Mouse (Mus musculus) adrenal gland, postnatal 14 days (tissue): ENCODE data around the gene Adamts6. TPM values are rescaled to one million over a fixed set of nuclear protein-coding genes. Genes with fewer than 3 reads are reported as not detected.

Experiments
- DNase-seq: peaks from one replicate; pipeline ENCODE4 v3.0.0; 2021; ENCODE audit warnings: mixed read lengths
- long read RNA-seq, 2 experiments: library from polyadenylated mRNA; stranded (forward); transcript quantifications; one replicate each; pipeline ENCODE4 v2.0.0; 2021
- total RNA-seq: library from RNA; stranded (reverse); gene quantifications from 2 replicates; pipeline ENCODE4 v1.2.3, GENCODE M21; 2021

The Adamts6 gene
- total RNA-seq = 3.2 and 3.8 TPM in 2 replicates
- long read RNA-seq, experiment 1, partial matches to known transcripts = 0 of 1 reads
- long read RNA-seq, experiment 1, other reads (novel, unspliced or antisense) = 1 of 1 reads
- long read RNA-seq, experiment 2 = 0 reads

DNA sequence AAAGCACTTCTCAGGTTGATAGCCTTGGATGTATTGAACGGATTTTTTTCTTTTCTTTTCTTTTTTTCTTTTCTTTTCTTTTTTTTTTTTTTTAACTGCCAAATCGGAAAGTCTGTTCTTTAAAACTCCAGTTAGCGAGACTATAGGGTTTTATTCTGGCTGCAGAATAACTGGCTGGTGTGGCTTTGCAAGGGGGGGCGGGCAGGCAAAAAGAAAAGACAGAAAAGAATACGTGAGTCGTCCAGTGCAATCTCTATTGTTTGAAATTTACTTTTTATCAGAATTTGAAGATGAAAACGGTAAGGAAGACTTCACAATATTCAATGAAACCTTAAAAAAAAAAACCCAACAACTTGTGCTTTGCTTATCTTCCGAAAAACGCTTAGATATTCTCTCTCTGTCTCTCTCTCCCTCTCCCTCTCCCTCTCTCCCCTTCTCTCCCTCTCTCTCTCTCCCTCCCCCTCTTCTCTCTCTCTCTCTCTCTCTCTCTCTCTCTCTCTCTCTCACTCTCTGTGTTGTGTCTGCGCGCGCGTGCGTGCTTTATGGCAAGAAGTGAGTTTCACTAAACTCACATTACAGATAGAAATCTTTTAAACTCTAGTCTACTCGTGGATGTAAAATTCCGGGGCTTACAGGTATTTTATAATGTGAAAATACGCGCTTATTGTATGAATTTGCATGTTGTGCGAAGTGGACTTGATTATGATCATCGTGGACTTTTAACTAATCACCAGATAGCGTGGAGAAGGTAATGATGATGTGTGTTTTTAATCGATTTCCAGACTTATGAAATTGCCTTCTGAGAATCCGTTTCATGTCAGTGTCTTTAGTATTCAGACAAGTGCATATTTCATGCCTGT lies at the start of gene Adamts6:
Adamts6 (plus strand) TSS at position 470 of the 860 bp plus-strand sequence.
- peak; percentile 49 for DNase-seq

DNA sequence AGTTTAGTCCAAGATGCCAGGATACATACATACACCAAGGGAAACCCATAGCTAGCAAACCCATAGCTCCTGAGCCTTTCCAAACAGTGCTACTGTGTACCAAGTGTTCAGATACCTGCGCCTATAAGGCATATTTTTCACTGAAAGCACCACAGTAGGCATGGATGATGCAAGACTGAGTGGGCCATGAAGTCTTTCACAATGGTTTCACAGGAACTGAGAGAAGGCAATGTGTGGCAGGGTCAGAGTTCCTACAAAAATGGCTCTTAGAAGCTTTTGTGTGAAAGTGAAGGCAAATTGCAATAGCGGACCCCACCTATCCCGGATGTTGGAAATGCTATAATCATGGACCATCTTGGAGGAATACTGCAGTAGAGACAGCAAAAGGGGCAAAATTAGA lies 28.6 kb upstream of the Adamts6 start:
- DNase-seq = no peak

DNA sequence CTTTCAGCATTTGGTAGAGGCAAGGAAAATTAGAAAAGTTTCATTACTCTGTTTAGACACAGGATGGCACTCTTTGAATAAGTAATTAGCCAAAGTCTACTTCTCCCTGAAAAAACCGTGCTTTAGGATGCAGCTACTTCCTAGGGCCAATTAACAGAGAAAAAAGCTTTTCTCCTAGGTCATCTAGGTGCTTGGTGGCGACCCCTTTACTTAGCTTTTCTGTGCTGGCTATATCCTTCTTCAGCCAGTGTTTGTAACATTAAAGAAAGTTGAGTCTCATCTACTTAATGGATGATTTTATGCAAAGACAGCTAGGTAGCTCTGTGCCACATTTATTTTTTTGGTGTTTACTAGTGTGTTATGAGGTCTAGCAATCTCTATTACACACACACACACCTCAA lies 2.6 kb upstream of the Adamts6 start:
- DNase-seq = no peak

DNA sequence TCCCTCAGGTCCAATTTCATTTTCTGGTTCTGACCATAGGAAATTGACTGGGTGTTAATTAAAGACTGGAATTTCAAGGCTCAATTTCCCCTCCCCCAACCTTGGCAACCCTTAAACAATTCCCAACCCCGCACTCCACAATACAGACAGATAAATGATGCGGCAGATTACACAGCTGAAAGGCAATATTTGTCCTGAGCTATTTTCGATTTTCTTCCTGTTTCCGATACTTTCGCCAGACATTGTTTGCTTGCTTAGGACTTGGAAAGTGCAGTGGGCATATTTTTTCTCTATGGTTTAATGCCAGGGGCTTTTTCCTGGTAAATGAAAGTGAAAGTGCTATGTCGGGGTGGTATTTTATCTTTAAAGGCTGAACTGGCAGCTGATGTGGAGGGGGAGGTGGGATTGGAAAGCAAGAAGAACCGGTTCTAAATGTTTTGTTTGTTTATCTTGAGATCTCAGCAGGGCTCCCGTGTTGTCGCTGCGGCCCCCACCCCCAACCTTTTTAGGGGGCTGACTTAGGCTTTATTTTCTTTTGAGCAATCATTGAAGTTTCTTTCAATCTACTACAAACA lies 1.8 kb upstream of the Adamts6 start:
- DNase-seq = peak; percentile 43

GRCm38 (mm10) chr13:104286336-104286735 lies 1.3 kb upstream of the Adamts6 start:
- no peak for DNase-seq

DNA sequence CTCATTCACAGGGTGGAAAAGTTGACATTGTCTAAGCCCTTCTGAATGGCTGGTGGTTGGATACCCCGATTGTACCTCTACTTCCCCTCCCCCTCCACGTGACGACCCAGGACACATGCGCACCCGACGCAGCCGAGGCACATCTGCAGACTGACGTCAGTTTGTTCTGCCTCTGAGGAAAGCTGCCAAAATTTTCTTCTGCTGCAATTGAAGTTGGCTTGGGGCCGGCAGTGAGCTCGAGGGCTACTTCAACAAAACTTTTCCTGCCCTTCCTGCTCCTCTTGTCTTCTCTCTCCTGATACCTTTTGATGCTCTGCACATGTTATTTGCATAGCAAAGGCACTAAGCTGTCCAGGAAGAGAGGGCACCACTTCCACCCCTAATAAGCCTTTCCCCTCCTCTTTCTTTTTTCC lies 732 bp upstream of the Adamts6 start:
- DNase-seq = peak; percentile 95

DNA sequence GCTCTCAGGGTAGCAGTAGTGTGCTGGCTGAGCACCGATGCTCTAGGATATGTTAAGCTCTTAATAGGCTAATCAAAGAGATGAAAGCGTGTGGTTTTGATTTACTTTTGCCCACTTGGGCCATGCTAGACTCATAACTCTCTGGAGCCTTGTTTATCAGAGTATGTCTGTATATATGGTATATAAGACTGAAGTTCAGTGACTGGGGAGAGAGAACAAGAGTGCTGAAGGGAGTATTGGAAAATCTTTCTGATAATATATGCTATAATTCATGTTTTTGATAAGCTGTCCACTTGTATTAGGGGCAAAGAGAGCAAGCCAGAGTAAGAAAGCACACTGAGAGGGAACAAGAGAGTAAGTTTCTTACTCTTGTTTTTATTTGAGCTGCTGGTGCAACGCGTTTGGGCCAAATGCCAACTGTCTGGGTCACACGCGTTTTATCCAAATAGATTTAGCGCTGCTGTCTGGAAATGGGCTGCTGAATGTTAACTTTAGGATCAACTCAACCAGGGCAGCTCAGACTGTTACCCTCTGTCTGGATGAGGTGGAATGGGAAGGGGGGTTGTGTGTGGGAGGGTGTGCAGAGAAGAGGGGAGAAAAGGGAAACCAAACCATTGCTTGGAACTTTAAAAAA lies 708 bp downstream of the Adamts6 start:
- peak; percentile 79 for DNase-seq

- no peak for DNase-seq
Measured at GRCm38 (mm10) chr13:104289176-104289575, 1.5 kb downstream of the Adamts6 start.

- no peak for DNase-seq
Measured at GRCm38 (mm10) chr13:104295472-104295871, 7.8 kb downstream of the Adamts6 start.

GRCm38 (mm10) chr13:104329336-104329735 lies 41.7 kb downstream of the Adamts6 start:
- no peak for DNase-seq

DNA sequence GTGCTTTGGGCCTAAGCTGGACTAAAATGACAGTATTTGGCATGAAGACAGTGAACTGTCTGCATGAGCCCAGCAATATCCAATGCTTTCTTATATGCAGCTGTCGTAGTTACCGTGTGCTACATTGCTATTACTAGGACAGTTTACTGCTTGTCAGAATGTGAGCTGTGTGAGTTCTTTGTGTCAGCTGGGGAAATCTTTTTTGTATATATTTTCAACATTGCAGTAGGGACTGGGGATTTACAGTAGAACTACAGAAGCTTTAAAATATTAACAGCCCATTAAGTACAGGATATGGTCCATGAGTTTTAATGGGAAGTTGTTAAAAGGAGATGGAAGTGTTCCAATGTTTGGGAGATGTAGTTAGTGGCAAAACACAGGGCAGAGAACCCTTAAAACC lies 42.1 kb downstream of the Adamts6 start:
- DNase-seq = no peak

- DNase-seq = no peak
Measured at GRCm38 (mm10) chr13:104352590-104352989, 65.0 kb downstream of the Adamts6 start.

DNA sequence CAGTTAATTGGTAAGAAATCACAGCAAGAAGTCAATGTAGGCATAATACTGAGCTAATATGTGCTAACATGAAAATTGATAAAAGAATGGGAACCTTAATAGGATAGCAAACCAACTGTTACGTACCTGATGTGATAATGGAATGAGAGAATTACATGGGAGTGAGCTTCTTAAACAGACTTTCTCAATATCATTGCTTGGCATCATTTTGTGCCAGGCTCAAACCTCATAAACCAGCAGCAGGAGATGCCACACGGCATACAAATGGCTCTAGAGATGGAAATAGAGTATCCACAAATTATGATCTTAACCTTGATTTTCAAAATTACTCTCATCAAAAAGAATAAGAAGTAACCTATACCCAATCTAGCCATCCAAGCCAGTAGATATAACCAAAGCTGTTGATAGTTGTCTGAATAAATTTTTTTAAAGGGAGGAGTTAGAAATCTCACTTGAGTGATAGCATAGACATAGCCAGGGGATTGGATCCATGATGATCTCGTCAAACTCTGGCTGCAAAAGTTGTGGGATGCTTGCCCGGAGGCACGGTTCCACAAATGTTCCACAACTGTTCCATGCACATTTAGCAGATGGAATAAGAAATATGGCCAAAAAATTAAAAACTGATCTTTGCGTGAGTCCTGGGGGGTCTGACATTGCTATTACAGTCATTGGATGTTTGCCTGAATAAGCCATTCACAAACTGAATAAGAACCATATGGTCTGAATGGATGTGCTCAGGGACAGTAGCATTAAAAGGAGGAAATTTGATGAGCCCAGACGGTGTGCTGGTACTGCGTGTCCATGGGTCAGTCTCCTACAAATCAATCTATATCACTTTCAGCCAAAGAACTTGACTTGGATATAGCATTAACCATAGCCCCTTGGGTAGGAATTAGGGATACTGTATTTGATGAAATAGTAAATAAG lies 106.1 kb downstream of the Adamts6 start:
- DNase-seq = no peak

DNA sequence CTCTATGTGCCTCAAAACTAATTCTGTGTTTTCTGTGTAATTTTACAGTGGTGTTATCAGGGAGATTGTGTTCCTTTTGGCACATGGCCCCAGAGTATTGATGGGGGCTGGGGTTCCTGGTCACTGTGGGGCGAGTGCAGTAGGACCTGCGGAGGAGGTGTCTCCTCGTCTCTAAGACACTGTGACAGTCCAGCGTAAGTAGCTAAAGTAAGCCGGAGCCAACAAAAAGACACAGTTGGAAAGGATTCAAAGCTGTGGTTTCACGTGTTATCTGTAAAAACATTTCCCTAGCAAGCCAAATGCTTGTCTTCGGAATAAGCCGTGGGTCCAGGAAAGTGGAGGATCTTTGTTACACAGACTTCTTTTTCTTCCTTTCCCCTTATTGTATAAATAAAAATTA lies 110.2 kb downstream of the Adamts6 start:
- DNase-seq = peak; percentile 11

- DNase-seq = no peak
Measured at GRCm38 (mm10) chr13:104432734-104433133, 145.1 kb downstream of the Adamts6 start.

- peak; percentile 13 for DNase-seq
Measured at GRCm38 (mm10) chr13:104442559-104442958, 154.9 kb downstream of the Adamts6 start.

GRCm38 (mm10) chr13:104445437-104445836 lies 157.8 kb downstream of the Adamts6 start:
- no peak for DNase-seq

GRCm38 (mm10) chr13:104446974-104447373 lies 159.3 kb downstream of the Adamts6 start:
- no peak for DNase-seq

GRCm38 (mm10) chr13:104447470-104447869 lies 159.8 kb downstream of the Adamts6 start:
- no peak for DNase-seq

GRCm38 (mm10) chr13:104448349-104448748 lies 160.7 kb downstream of the Adamts6 start:
- no peak for DNase-seq

DNA sequence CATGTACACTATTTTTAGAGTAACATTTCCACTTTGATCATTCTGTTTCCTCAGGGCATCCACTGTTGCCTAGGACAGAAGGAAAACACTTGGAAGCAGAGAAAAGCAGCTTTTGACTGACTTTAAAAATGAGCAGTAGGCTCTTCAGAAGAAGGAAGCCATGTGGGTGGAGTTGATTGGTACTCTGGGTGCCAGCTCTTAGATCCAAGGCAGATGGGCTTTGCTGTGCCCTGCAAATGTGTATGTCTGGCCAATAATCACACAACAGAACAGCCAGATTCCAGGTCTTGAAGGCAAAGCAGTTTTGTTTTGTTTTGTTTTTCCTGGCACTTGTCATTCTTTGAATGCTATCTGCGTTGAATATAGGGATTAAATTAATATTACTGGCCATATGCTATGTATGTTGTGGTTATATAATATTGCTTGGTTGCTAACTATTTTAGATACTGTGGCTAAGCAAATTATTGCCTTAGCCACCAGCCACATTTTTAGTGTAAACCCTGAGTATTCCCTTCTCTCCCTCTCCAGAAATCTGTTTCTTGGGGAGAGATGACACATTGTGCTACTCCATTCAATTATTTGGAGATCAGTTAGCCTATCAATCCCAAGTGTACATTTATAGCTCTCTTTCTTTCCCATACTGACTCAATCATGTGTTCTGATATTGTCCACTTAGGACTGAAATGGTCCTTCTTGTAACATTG lies 165.8 kb downstream of the Adamts6 start:
- no peak for DNase-seq
